Mouse (Mus musculus) CD8-positive naive resting alpha-beta T cell, adult 2 months (primary cell): Measurements from ENCODE around the gene Erf.
"Not testable (repeated sequence)": the region's sequence is repeated elsewhere in the genome, so short reads cannot be mapped to it uniquely, and the experiment has no call there.

ENCODE experiments used
- DNase-seq, 2 experiments: peaks; one replicate each; pipeline ENCODE4 v3.0.0; 2022; ENCODE audit warnings: low read depth in 2 of 2, low spot score in 2 of 2

The Erf gene

DNA sequence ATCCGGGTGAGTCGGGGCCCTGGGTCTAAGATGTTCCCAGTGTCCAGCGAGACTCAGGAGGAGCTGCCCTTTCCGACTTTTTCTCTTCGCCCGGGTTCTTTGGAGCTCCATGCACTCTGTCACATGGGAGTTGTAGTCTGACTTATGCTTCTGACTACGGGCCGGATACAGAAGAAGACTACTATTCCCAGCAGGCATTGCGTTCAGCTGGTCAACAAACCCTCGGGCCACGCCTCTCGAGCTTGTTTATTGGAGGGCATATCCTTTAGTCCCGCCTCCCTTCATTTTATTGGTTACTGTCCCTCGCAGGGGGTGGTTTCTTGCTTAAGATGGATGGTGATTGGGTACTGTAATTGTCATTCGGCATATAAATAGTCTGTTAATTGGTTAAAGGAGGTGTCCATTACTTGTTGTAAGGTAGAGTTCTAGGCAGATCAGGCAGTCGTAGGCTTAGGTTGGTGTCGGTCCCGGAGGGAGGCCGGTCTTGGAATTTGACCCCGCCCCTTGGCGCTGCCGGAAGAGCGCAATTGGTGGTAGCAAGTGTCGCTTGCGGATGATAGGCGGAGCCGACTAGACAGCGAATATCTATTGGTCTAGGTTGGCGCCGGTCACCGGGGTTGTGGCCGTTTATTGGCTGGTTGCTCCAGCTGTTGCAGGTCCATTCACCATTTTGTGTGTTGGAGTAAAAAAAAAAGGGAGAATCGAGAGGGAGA, 17.3 kb upstream of the Erf start:
- DNase-seq, result peak; percentile 97 to 98

DNA sequence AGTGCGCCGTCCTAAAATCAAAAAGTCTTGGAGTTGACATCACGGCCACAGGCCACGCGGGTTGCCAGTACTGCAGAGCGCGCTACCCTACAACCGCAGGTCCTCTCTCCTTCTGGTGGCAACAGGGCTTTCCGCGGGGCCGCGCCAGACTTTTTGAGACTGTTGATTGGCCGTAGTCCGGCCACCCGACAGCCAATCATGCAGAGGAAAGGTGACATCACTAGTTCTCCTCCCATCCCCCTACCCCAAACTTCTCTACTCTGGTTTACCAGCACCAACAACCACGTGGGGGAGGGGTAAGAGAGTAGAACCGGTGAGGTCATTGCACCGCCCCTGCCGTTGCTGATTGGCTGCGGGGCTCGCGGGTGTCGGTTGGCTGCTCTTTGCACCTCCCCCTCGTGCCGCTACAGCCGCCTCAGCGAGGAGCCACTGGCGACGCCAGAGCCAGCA, 16.8 kb upstream of the Erf start, which contains the start of gene Cic:
TSS of gene Cic (plus strand) at position 404 of the 450 bp plus-strand sequence.
- peak; percentile 98 to 99 for DNase-seq

DNA sequence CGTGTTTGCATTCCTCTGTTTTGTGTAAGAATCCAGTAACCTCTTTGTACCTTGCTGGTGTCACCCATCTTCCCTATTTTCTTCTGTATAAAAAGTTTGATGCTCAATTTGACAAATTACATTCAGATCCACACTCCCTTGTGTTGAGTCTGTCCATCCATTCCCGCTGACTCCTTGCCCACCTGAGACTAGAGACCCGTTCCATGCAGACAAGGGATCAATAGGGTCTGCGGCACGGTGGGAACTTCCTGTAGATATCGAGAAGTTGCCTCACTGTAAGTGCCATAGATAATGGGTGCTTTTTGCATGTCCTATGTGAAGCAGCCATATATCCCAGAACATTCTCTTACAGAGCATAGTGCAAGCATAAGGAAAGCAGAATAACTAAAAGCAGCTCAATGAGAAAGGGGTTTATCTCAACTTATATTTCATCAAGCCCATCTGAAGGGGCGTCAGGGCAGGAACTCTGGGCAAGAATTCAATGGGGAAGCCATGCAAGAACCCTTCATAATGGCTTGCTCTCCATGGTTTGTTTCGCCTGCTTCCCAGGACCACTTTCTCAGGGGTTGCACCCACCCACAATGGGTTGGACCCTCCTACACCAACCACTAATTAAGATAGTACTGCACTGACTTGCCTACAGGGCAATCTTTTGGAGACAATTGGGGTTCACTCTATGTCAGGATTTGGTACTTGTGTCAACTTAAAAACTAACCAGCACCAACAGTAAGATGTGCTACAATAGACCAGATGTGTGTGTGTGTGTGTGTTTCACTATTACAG, 15.8 kb upstream of the Erf start:
- DNase-seq, result no peak

DNA sequence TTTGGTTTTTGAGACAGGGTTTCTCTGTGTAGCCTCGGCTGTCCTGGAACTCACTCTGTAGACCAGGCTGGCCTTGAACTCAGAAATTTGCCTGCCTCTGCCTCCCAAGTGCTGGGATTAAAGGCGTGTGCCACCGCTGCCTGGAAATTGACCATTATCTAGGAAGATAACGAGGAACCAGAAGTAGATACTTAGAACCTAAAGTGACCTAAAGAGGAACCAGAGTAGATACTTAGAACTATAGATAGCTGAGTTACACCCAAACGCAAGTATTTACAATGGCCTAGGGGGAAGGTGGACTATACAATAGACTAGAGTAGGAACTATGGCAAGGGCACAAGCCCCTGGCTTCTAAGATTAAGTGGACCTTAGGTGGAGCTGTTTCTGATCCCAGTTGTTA, 15.2 kb upstream of the Erf start:
- not testable (repeated sequence) for DNase-seq

DNA sequence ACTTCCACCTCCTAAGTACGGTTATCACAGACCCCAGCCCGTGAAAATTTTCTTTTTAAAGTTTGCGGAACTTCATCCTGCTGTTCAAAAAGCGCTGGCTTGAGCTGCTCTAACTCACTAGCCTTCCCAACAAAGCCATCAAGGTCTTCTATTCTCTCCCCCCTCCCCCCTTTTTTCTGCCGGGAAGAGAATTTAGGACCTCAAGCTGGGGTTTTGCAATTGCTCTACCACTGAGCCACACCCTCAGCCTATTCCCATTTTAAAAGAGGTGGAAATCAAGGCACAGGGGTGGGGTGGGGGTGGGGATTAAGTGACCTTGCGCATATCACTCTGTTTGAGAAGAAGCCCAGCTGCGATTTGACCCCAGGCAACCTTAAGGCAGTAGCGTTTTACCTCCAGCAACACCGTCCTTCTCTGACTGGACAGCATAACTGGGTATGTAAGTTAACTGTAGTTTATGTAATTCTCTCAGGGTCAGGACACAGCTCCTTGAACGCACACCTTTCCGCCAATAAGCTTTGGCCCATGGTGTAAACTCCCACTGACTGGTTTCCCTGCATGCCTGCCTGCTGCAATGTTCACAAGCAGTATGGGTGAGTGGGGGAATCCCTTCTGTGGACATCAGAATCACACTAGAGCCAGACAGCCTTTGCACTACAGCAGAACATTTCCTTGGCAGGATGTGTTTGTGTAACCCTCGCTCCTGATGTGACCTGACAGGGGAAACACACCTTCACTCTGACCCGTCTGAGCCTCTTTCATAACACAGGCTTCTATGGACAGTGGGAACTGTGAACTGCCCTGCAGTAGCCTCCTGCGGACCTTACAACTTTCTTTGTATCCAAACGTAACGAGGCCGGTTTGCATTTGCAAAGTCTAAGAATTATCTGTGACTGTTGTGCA, 13.7 kb upstream of the Erf start:
- DNase-seq, result no peak

DNA sequence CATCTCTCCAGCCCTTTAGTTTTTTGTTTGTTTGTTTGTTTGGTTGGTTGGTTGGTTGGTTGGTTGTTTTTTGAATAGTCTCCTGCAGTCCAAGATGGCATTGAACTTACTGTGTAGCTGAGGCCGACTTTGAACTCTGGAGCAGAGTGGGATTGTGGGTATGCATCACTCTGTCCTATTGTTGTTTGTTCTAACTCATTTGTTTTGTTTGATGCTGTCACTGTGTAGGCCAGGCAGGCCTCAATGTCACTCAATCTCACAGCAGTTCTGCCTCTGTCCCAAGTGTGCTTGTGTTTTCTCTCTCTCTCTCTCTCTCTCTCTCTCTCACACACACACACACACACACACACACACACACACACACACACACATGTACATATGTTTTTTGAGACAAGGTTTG, 11.3 kb upstream of the Erf start:
- DNase-seq, result no peak

DNA sequence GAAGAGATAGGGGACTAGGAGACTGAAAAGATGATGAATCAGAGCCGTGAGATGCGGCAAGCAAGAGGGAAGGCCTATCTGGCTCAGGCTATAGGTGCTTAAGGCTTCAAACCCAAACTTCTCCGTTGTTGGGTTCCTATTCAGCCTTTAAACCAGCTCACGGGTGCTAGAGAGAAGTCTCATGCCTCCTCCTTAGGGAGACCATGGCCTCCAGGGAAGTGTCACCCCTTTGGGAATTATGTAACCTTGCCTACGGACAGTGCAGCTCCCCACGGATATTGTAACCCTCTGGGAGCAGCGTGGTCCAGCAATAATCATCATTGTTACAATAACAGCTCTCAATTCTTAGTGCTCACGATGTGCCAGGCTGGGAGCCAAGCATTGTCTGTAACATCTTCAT, 1.3 kb upstream of the Erf start:
- no peak for DNase-seq

DNA sequence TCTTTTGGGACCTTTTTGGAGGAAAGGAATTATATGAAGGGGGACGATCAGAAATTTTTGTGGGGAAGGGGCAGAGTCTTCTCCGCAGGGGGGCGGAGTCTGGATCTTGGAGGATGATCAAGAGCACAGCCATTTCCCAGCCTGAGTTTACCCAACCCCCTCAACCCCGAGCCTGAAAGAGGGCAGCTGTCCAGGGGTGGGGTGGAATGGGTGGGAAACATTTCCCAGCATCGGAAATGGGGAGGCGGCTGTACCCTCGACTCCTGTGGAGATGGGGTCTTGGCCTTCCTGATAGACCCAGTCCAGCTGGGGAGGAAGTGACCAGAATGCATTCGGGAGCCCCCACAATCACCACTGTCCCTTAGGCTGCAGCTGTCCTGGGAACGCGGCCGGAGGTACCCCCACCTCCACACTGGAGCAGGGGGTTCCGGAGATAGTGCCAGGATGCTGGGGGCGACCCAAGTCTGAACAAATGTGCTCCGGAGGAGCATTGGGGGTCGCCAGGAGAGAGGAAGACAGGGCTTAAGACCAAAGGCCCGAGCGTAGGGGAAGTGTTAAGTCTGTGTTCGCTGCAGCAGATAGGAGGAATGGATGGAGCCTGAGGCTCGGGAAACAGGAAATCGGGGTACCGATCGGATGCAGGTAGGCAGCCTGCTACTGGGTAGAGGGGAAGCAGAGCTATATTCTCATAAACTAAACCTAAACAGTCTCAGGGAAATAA, 670 bp upstream of the Erf start:
- DNase-seq, result no peak

DNA sequence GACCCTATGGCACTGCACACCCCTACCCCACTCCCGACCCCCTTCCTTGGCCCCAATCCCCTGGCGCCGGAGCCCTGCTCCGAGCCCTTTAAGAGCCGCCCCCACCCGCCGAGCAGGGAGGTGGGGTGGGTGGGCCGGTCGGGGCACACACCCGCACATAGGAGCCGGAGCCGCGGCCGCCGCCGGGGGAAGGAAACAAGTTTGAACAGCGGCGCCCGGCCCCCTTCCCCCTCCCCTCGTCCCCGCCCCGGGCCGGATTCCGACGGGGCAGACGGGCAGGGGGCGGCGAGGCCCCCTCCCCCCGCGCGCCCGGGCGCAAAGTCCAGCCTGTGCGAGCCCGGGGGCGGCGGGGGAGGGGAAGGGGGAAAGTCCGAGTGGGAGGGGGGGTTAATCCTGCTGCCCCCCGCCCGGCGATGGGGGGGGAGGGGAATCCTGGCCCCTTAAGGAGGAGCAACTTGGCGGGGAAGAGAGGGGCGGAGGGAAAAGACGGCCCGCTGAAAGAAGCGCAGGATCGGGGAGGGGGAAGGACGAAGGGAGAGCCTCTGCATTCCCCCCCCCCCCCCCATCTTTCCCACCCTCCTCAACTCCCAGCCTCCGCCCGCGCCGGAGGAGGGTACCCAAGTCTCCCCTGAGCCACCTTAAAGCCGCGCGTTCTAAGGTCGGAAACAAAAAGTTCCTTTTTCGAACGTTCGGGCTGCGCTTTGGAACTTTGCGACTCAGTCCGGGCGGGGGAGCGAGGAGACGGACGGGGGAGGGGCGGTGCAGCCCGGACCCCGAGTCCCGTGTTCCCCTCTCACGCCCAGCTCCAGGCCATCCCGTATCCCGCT, 1.0 kb downstream of the Erf start:
- DNase-seq, result peak; percentile 44 to 50

DNA sequence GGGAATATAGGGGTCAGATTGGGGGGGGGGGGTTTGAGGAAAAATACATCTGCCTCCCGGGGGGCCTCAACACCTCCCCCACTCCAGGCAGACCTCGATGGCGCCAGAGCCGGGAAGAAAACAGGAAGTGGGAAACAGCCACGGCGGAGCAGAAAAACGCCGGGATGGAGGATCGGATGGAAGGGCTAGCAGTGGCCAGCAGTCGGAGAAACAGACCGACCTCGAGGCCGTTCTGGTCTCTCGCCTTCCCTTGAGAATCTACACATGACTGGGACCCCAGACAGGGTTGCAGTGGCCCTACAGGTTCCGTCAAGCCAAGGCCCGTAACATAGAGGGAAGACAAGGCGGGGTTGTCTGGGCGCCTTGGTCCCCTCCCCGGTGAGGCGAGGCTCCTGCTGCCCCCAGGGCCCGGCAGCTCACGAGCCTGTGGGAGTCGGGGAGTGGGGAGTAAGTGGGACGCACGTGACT, 1.7 kb downstream of the Erf start:
- no peak for DNase-seq

DNA sequence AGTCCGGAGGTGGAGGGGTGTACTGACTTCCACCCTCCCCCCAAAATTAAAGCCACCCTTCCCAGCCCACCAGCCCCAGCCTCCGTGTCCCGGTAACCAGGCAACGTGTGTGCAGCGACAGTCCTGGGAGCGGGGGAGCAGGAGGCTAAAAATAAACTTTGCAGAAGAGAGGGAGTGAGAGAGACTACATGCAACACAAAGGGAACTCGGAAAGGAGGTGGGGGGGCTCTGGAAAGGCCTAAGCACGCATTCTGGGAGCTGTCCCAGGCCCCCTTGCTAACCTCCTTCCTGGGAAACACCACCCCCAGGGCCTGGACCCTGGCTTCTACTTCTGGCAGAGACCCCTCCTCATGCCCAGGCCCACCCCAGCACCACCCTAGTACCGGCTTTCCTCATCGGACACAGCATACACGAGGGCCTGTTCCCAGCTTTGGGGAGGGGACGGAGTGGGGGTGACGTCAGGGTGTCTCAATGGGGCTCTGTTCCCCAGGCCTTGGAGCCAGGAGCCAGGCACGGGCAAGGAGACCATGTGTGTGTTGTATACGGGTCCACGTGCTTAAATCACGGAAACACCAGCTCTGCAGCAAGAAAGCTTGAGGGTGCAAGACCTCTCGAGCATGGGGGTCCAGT, 2.4 kb downstream of the Erf start:
- DNase-seq, result no peak

DNA sequence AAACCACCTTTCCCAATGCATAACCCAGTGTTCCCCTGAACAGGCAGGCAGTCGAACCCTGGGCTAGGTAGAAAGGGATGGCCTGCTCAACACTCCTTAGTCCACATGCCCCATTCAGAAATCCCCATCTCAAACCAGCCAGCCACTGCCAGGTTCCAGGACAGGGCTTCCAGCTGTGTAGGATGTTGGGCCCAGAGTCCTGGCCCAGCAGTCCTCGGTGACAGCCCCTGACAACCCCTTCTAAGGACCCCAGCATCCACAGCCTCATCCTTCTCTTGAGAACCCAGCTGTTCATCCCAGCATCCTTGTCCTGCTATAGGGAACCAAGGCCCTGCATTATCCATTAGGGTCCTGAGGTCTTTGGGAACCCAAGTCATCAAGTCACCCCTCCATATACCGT, 3.1 kb downstream of the Erf start:
- DNase-seq, result no peak

DNA sequence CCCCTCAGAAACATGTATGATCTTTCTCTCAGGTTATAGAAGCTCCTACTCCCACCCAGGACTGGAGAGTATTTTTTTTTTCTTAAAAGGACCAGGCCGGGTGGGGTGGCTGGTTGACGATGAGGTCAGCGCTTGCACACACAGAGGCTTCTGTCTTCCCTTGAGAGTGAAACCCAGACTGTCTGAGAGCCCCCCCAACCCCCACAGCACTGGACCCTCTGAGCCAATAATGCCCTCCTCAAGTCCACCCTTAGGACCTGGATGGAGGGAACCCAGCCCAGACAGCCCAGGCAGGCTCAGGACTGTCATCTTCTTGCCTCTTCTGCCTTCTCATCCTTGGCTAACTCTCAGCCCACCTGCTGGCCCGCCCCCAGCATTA, 3.8 kb downstream of the Erf start:
- DNase-seq, result no peak

DNA sequence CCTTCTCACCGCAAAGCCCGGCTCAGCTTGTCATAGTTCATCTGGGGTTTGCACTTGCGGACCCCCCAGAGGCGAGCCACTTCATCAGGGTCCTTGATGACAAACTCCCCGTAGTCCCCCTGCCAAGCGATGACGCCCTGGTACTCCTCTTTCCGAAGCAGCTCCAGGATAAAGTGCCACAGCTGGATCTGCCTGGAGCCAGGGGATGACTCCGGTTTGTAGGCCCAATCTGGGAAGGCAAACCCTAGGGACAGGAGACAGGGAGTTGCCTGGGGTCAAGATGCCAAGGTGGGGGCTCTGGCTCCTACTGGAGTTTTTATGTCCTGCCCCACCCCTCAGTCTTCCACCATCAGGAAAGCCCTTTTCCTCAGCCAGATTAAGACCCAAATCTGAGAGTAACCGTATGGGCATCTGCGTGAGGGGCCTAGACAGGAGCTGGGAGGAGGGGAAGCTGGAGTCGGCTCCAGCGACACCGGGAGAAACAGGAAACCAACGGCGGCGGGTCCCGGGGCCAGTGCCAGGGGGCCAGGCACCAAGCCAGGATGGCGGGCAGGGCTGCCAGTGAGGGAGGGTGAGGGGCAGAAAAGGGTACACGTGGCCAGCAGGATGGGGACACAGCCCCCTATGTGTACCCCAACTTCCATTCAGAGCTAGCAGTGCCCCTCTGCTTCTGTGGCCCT, 4.3 kb downstream of the Erf start:
- no peak for DNase-seq

DNA sequence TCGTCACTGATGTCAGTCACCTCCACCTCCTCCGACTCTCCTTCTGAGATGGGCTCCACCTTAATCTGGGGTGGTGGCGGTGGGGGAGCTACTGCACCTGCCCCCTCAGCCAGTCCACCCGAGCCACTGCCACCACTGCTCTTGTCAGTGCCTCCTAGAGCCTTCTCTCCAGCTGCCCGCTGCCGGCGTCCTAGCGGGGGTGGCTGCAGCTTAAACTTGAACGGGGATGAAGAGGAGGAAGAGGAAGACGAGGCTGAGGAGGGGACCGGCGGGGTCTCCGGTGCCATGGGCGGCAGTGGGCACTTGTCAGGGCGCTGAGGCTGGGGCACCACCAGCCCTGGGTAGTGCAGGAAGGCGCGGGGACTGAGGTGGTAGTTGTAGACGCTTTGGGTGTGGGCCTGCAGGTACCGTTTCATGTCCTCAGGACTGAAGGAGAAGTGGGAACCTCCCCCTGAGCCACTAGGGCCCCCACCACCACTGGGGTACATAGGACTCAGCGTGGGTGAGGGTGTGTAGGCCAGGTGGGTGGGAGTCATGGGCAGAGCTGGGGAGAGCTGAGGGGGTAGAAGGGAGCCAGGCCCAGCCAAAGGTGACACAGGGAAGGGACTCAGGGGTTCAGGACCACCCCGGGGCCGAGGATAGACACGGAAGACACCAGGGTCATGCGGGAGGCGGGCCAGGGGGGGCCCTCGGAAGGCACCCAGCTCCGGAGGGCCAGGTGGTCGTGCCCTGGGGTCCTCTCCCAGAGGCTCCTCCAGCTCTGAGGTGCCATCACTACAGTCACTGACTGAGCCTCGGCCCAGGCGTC, 5.8 kb downstream of the Erf start:
- no peak for DNase-seq

DNA sequence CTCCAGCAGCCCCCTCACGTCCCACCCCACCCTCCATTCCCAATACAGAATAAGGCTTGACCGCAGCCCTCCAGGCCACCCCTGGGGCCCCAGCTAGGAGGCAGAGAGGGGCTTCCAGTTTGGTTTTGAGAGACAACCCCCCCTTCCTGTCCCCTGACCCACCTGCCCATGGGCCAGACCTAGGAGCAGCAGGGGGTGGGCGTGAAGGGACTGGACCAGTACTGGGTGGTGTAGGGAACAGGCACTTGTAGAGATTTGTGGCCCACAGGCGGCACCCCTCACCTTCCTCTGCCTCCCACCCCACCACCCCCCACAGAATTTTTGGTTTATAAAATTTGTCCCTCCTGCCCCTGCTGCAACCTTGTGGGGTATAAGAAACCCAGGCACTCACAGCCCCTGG, 7.2 kb downstream of the Erf start:
- DNase-seq, result no peak

DNA sequence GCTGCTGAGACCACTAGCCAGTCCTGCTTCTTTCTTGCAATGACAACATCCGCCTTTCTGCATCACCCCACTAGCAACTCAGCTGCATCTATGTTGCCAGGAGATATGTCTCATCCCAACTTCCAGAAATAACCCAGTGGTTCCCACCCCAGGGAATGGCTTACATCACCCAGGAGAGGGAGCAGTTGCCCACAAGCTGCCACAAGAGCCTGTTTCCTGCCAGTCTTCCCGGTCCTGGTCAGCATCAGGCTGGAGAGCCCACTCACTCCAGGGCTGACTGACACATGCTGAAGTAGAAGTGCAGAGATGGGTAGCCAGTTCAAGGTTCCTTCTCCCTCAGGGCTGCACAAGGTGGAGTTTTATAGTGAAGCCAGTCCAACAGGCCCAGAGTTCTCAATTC, 9.5 kb downstream of the Erf start:
- no peak for DNase-seq

DNA sequence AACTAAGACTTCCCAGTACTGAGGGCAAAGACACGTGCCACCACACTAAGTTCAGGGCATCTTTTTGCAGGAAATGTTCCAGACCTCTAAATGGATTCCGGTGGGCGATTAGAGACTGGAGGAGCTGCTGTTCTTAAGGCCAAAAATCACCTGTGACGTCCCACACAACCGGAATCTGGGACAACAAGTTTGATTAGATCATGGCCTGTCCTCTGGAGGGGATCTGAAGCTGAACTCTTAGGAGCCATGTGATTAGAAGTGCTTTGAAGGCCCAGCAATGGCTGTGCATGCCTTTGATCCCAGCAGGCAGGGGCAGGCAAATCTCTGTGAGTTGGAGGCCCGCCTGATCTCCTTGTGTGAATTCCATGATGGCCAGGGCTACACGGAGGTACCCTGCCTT, 9.9 kb downstream of the Erf start:
- no peak for DNase-seq
